19 mouse cellular contexts compared by ENCODE assay signal in the genomic region with DNA sequence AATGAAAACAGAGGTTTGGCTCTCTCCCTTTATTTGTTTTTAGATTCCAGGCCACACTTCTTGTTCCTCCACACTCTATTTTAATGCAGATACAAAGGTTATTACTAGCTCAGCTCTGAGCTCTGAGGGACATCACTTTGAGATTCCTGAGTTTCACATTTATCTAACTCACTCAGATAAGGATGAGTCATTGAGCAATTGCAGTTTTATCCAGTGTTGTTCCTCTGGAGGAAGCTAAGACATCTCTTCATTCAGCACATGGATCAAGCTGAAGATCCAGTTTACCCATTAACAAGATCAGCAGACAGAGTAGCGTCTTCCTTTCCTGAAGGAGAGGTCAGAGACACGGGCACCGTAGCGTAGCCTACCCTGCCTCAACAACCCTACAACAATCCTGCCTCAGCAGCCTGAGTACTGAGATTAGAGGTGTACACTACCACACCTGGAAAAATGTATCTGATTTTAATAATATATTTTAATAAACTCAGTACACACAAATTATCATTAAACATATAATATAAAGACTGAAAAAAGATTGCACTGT. TPM values are rescaled to one million over a fixed set of nuclear protein-coding genes. Genes with fewer than 3 reads are reported as not detected.
A peak's percentile ranks its signal among the peaks of the same experiment; 100 is the strongest.
DNase-seq lines count a peak whose midpoint lies in the region.
"Had no signal": no experiment of that assay in that cellular context is flagged by ENCODE, and none has a peak within 500 bp of the region (broad histone marks: within the 10 kb centered on the region; RNA-seq: fewer than 3 reads in every experiment).

No protein-coding gene starts in this region.

- 92% methylated on average over 4 of the region's 4 CpGs for WGBS in limb, embryonic 10.5 days

- 0 out of 2 replicates have a peak, but pooled peaks cover 3% of the 10 kb centered on the region for H3K36me3 ChIP-seq in limb, embryonic 10.5 days
- H3K36me3 ChIP-seq: midbrain, embryonic 15.5 days had no signal

- no peak overlapping the region for H3K27ac ChIP-seq in limb, embryonic 10.5 days
- H3K27ac ChIP-seq: forebrain, embryonic 10.5 days; gastrocnemius, adult 2 months; layer of hippocampus, adult 2 months; midbrain, embryonic 15.5 days had no signal

- no peaks in the 10 kb centered on the region for H3K9me3 ChIP-seq in limb, embryonic 10.5 days (replicated peaks)
- H3K9me3 ChIP-seq: forebrain, embryonic 10.5 days; G1E; midbrain, embryonic 15.5 days had no signal

- no peaks in the 10 kb centered on the region for H3K27me3 ChIP-seq in limb, embryonic 10.5 days (ENCODE audit: low read depth, poor library complexity, severe bottlenecking)
- H3K27me3 ChIP-seq: midbrain, embryonic 15.5 days had no signal

- H3K4me1 ChIP-seq in limb, embryonic 10.5 days, result no peaks in the 10 kb centered on the region
- H3K4me1 ChIP-seq: forebrain, embryonic 10.5 days; midbrain, embryonic 15.5 days had no signal

- H3K4me3 ChIP-seq in limb, embryonic 10.5 days, result no peak overlapping the region
- H3K4me3 ChIP-seq: forebrain, embryonic 10.5 days; gastrocnemius, adult 2 months; layer of hippocampus, adult 2 months; midbrain, embryonic 15.5 days; myocyte had no signal

- DNase-seq in kidney, adult 11 months, result peak; percentile 41
- no peak for DNase-seq in kidney, adult 18-20 months
- DNase-seq in 3T3-L1 (ENCODE audit: low read depth, low spot score), result peak; percentile 39
- DNase-seq in 416B (ENCODE audit: low read depth), result peak; percentile 34
- DNase-seq in kidney, postnatal 25 days, result peak; percentile 33 to 65
- DNase-seq in limb, embryonic 10.5 days (ENCODE audit: low spot score), result no peak
- no peak for DNase-seq in right cerebral cortex, postnatal 4 days
- DNase-seq: adrenal gland, postnatal 25 days; cerebellum, adult 8-10 months; forebrain, postnatal 0 days; gastrocnemius, adult 2 months; liver; lung, adult 18-20 months; lung, postnatal 14 days had no signal

RNA-seq across cellular contexts. Expression of gene Glg1, which starts 12.7 kb away (rescaled TPM):
- polyA plus RNA-seq in limb, embryonic 10.5 days (2016; fragmentation: Nextera tagmentation; extraction: Ambion mirVana), result 57.3 and 67.3 TPM in 2 replicates

RNA-seq across cellular contexts. Expression of gene Rfwd3, which starts 53.7 kb away (rescaled TPM):
- polyA plus RNA-seq in limb, embryonic 10.5 days (2016; fragmentation: Nextera tagmentation; extraction: Ambion mirVana), result 103 and 108 TPM in 2 replicates

Comparison
In these comparisons a context has a peak if more than half of its experiments do, and no peak if none do; other contexts are left out.
1. DNase-seq: peak in kidney, adult 11 months (single experiment), 3T3-L1 (single experiment), 416B (single experiment) and kidney, postnatal 25 days (2 of 2); none in kidney, adult 18-20 months (single experiment), limb, embryonic 10.5 days (single experiment) and right cerebral cortex, postnatal 4 days (single experiment).